Mouse (Mus musculus) hindbrain, embryonic 14.5 days (tissue): ENCODE data around the gene Trim15. TPM values are rescaled to one million over a fixed set of nuclear protein-coding genes. Genes with fewer than 3 reads are reported as not detected.

ENCODE experiments used
- ATAC-seq: fragments of 200-750 bp; cut with Nextera tagmentation; 2 replicates; pipeline ENCODE4 v1.8.0; 2017; ENCODE audit warnings: moderate number of reproducible peaks, mild to moderate bottlenecking, moderate TSS enrichment, moderate library complexity; ENCODE audit not compliant: low FRiP score
- DNase-seq: peaks from one replicate; pipeline ENCODE4 v3.0.0-alpha.2; 2015; ENCODE audit warnings: low spot score
- H3K27ac ChIP-seq: fragments of 300-500 bp; sonication (generic); 2 replicates; pipeline ENCODE4 v1.5.1; 2014; ENCODE audit warnings: mild to moderate bottlenecking, moderate library complexity
- H3K27me3 ChIP-seq: fragments of 300-500 bp; sonication (generic); 2 replicates; pipeline ENCODE4 v1.6.1; 2014; ENCODE audit warnings: mild to moderate bottlenecking, low read length, mixed read lengths; ENCODE audit not compliant: control insufficient read depth, insufficient read depth
- H3K36me3 ChIP-seq: fragments of 300-500 bp; sonication (generic); replicated peaks from 2 replicates; pipeline ENCODE4 v1.6.1; 2014; ENCODE audit not compliant: control insufficient read depth, insufficient read depth
- H3K4me1 ChIP-seq: fragments of 300-500 bp; sonication (generic); replicated peaks from 2 replicates; pipeline ENCODE4 v1.6.1; 2014; ENCODE audit warnings: antibody characterized with exemption, low read length, mixed read lengths; ENCODE audit not compliant: control insufficient read depth, insufficient read depth
- H3K4me2 ChIP-seq: fragments of 300-500 bp; sonication (generic); replicated peaks from 2 replicates; pipeline ENCODE4 v1.6.1; 2014; ENCODE audit warnings: mild to moderate bottlenecking, moderate library complexity
- H3K4me3 ChIP-seq: fragments of 300-500 bp; sonication (generic); replicated peaks from 2 replicates; pipeline ENCODE4 v1.5.1; 2014; ENCODE audit warnings: mild to moderate bottlenecking, low read length
- H3K9ac ChIP-seq: fragments of 300-500 bp; sonication (generic); 2 replicates; pipeline ENCODE4 v1.6.1; 2014
- H3K9me3 ChIP-seq: fragments of 300-500 bp; sonication (generic); 2 replicates; pipeline ENCODE4 v1.6.1; 2016; ENCODE audit warnings: low read length; ENCODE audit not compliant: control insufficient read depth
- WGBS: fragments of 180-500 bp; shearing (Covaris S2); extraction: QIAGEN DNeasy Blood & Tissue Kit; methylation state at CpG from one replicate; pipeline ENCODE4 v1.1.7; 2014; 5-methylcytosine and 5-hydroxymethylcytosine counted together
- polyA plus RNA-seq: library from polyadenylated mRNA; unstranded; fragments of >200 nt; fragmentation: Nextera tagmentation; extraction: Ambion mirVana; gene quantifications from 2 replicates; pipeline ENCODE4 v1.2.1, GENCODE M21; 2014

The Trim15 gene
- polyA plus RNA-seq, 1 experiment from 2014 or later: 0.78 TPM

DNA sequence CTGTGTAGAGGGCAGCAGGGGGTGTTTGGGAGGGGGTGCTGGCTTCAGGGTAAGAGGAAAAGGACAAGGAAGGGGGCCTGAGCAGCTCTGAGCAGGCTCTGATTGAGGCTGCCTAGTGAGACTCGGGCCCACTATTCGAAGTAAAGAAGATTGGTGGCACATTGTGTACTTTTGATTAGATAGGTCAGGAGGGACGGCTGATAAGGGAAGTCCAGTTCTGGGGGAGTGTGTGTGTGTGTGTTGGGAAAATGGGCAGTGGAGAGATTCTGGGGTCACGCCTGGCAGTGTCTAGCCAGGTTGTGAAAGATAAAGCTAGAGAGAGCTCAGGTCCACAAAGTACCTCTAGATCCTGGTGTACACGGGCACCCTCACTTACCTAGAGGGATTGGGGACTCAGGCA is 15.4 kb downstream of the Trim15 start:
- DNase-seq: no peak
- Histone ChIP-seq H3K36me3 (peaks cover 68% of the 10 kb centered on the region), H3K27me3 (no peaks in the 10 kb centered on the region), H3K9me3 (no peaks in the 10 kb centered on the region), H3K9ac (no peak overlapping the region), H3K4me2 (no peak overlapping the region), H3K4me1 (no peaks in the 10 kb centered on the region), H3K4me3 (no peak overlapping the region), H3K27ac (no peak overlapping the region)
- WGBS: 91% methylated on average over 5 of the region's 5 CpGs
- ATAC-seq: no peak

GRCm38 (mm10) chr17:36851200-36851599 is 15.8 kb downstream of the Trim15 start:
- H3K27ac ChIP-seq: no peak overlapping the region
- no peaks in the 10 kb centered on the region for H3K27me3 ChIP-seq
- no peak for DNase-seq
- H3K9me3 ChIP-seq: no peaks in the 10 kb centered on the region
- no peak for ATAC-seq
- WGBS: 94% methylated on average over 5 of the region's 5 CpGs
- no peak overlapping the region for H3K4me3 ChIP-seq
- no peaks in the 10 kb centered on the region for H3K4me1 ChIP-seq
- no peak overlapping the region for H3K4me2 ChIP-seq
- H3K36me3 ChIP-seq: peaks cover 68% of the 10 kb centered on the region
- H3K9ac ChIP-seq: no peak overlapping the region

DNA sequence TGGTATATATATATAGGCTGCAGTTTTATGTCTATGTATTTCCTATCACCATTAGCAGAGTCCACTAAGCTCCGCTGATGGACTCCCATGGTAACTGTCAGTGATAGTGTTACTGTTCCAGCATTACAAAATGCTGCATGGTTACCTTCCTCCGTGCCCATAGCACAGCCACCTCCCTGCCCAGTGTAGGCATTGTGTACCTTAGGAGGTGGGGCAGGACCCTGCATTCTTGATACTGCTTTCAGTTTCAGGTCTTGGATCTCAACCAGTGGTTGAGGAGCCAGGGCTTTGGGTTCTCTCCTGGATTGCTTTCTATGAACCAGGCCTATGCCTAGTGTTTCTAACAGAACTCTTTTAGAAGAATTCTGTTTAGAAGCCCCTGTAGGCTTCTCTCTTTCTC is 17.0 kb downstream of the Trim15 start:
- WGBS: 93% methylated on average over 2 of the region's 2 CpGs
- no peaks in the 10 kb centered on the region for H3K27me3 ChIP-seq
- H3K4me3 ChIP-seq: no peak overlapping the region
- H3K4me2 ChIP-seq: no peak overlapping the region
- H3K36me3 ChIP-seq: peaks cover 57% of the 10 kb centered on the region
- no peaks in the 10 kb centered on the region for H3K9me3 ChIP-seq
- no peak overlapping the region for H3K9ac ChIP-seq
- DNase-seq (no peak), ATAC-seq (no peak)
- no peaks in the 10 kb centered on the region for H3K4me1 ChIP-seq
- H3K27ac ChIP-seq: no peak overlapping the region

GRCm38 (mm10) chr17:36848911-36849310 is 18.1 kb downstream of the Trim15 start:
- ATAC-seq: no peak
- Histone ChIP-seq H3K27ac (no peak overlapping the region), H3K4me3 (no peak overlapping the region), H3K9me3 (no peaks in the 10 kb centered on the region), H3K9ac (no peak overlapping the region), H3K27me3 (no peaks in the 10 kb centered on the region), H3K4me2 (no peak overlapping the region), H3K4me1 (no peaks in the 10 kb centered on the region), H3K36me3 (peaks cover 46% of the 10 kb centered on the region)
- no peak for DNase-seq
- 85% methylated on average over 5 of the region's 5 CpGs for WGBS

DNA sequence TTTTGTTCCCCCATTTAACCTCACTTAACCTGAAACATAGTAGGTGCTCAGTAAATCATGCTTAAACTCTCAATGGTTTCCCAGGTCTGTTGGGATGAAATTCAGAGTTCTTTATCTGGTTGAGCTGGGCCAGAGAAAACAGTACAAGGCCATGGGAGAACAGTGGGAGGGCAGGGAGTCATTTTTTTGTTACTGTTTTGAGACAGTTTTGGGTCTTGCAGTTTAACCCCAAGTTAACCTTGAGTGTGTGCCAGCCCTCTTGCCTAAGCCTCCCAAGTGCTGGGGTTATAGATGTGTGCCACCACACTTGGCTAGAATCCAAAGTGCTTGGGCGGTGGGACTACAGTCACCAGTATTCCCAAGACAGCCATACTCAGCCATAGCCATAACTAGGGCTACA is 22.3 kb downstream of the Trim15 start:
- Histone ChIP-seq H3K4me2 (no peak overlapping the region), H3K4me1 (no peaks in the 10 kb centered on the region), H3K27me3 (no peaks in the 10 kb centered on the region), H3K36me3 (peaks cover 11% of the 10 kb centered on the region), H3K27ac (no peak overlapping the region), H3K9ac (no peak overlapping the region), H3K4me3 (no peak overlapping the region), H3K9me3 (no peaks in the 10 kb centered on the region)
- DNase-seq (no peak), ATAC-seq (no peak)
- WGBS: 76% methylated on average over 1 of the region's 1 CpGs

- Histone ChIP-seq H3K9ac (no peak overlapping the region), H3K4me2 (no peak overlapping the region), H3K4me3 (no peak overlapping the region), H3K4me1 (no peaks in the 10 kb centered on the region), H3K27me3 (no peaks in the 10 kb centered on the region), H3K27ac (no peak overlapping the region), H3K9me3 (no peaks in the 10 kb centered on the region), H3K36me3 (peaks cover 11% of the 10 kb centered on the region)
- ATAC-seq: no peak
- no peak for DNase-seq
Measured at GRCm38 (mm10) chr17:36844286-36844719, 22.7 kb downstream of the Trim15 start.

- Histone ChIP-seq H3K4me1 (no peaks in the 10 kb centered on the region; the same call in 1 of the 2 replicates), H3K36me3 (peaks cover 11% of the 10 kb centered on the region), H3K4me3 (no peak overlapping the region), H3K9me3 (no peaks in the 10 kb centered on the region), H3K9ac (no peak overlapping the region), H3K27me3 (no peaks in the 10 kb centered on the region), H3K4me2 (no peak overlapping the region), H3K27ac (no peak overlapping the region)
- DNase-seq (no peak), ATAC-seq (no peak)
- 83% methylated on average over 7 of the region's 7 CpGs for WGBS
Measured at GRCm38 (mm10) chr17:36843696-36844095, 23.3 kb downstream of the Trim15 start.

DNA sequence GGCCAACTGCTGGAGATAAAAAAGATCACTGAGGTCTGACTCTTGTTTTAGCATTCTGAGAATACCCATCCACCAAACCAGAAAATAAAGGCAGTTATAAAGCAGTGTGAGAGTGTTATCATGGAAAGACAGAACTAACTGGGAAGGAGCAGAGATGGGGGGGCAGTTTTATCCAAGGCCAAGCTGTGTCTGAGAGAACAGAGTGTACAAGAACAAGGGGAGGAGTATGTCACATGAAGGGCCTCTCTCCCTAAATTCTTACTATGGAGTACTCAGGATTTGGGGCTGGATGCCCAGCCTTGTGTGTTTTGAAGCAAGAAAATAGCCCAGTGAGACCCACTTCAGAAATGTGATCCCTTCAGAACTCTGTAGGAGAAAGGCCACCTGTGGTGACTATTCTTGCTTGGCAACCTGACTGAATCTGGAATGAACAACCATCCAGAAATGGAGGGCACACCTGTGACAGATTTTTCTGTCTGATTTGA is 26.0 kb downstream of the Trim15 start:
- DNase-seq (no peak), ATAC-seq (no peak)
- no peaks in the 10 kb centered on the region; the same call in 1 of the 2 replicates for H3K36me3 ChIP-seq
- no peaks in the 10 kb centered on the region for H3K27me3 ChIP-seq
- H3K9me3 ChIP-seq: no peaks in the 10 kb centered on the region
- no peak overlapping the region for H3K9ac ChIP-seq
- no peak overlapping the region for H3K4me3 ChIP-seq
- peaks cover 17% of the 10 kb centered on the region for H3K4me1 ChIP-seq
- no peak overlapping the region for H3K4me2 ChIP-seq
- no peak overlapping the region for H3K27ac ChIP-seq

DNA sequence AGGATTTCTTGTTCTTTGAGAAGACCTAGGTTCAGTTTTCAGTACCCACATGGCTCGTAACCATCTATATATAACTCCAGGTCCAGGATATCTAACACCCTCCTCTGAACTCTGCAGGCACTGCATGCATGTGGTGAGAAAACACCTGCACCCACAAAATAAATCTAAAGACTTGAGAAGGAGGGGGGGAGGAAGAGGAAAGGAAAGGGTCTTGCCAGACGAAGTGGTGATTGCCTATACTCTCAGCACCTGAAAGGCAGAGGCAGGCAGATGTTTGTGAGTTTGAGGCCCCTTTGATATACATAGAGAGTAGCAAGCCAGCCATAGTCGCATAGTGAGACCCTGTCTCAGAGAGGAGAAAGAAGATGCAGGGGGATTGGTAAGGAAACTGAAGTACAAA is 27.1 kb downstream of the Trim15 start:
- H3K27ac ChIP-seq: no peak overlapping the region
- H3K27me3 ChIP-seq: no peaks in the 10 kb centered on the region
- no peak overlapping the region for H3K4me3 ChIP-seq
- no peak overlapping the region for H3K9ac ChIP-seq
- DNase-seq (no peak), ATAC-seq (no peak)
- H3K4me1 ChIP-seq: peaks cover 20% of the 10 kb centered on the region
- H3K9me3 ChIP-seq: no peaks in the 10 kb centered on the region
- H3K36me3 ChIP-seq: no peaks in the 10 kb centered on the region; the same call in 1 of the 2 replicates
- no peak overlapping the region for H3K4me2 ChIP-seq
- 87% methylated on average over 3 of the region's 3 CpGs for WGBS

GRCm38 (mm10) chr17:36839001-36839400 is 28.0 kb downstream of the Trim15 start:
- H3K4me1 ChIP-seq: peaks cover 20% of the 10 kb centered on the region
- no peaks in the 10 kb centered on the region; the same call in 1 of the 2 replicates for H3K36me3 ChIP-seq
- DNase-seq (no peak), ATAC-seq (no peak)
- no peak overlapping the region for H3K27ac ChIP-seq
- H3K9ac ChIP-seq: no peak overlapping the region
- H3K27me3 ChIP-seq: no peaks in the 10 kb centered on the region
- no peaks in the 10 kb centered on the region for H3K9me3 ChIP-seq
- WGBS: 86% methylated on average over 5 of the region's 5 CpGs
- no peak overlapping the region for H3K4me2 ChIP-seq
- H3K4me3 ChIP-seq: no peak overlapping the region
